Mouse (Mus musculus): ENCODE data around the gene 9230102O04Rik.

Gene 9230102O04Rik

DNA sequence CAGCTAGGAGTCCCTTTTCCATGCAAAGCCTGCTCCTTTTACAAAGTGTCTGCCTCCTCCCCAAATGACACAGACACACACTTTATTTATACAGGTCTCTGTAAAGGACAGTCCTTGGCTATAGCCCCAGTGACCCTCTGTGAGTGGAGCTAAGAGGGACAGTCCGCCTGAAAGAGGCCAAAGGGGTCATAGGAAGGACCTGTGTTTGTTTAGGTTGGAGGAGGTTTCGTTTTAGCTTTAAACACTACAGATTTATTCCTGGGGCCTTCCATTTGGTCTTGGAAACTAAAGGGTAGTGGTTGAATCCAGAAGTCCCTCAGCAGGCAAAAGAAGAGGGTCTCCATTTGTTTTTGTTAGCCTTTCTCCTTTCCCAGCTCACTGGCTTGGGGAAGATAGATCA, 15.6 kb downstream of the 9230102O04Rik start:
- no peak for DNase-seq (ENCODE audit: extremely low read depth, insufficient read length, low spot score)

DNA sequence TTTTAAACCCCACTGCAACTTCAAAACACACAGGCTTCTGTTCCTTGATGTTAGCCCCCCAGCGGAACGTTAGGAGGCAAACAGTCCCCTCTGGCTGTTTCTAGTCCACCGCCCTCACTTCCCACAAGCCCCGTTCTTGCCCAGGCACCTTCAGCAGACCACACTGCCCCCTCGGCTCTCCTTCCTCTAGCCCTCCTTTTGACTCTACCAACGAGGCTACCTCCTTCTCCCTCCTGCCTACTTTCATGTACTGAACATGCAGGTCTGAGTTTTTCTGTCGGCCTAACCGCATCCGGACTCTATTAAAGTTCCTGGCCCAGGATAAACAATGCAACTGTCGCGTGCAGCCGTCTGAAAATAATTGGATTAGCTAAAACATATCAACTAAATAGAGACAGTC, 16.7 kb downstream of the 9230102O04Rik start:
- no peak for DNase-seq (ENCODE audit: extremely low read depth, insufficient read length, low spot score)

DNA sequence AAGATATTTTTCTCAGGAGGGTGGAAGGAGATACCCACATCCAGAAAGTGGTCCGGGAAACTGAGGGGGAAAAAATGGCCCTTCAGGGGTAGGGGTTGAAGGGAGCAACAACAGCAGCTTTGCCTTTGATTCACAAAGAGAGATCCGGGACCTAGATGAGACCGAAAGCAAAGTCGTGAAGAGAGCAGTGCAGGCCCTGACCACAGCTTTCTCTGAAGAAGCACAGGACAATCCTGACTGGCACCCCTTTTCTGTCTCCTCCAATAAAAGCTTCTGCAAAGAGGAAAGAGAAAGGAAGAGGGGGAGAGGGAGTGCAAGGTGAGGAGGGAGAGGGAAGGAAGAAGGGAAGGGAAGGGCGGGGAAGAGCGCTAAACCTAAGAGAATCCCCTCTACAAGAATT, 17.5 kb downstream of the 9230102O04Rik start:
- no peak for DNase-seq (ENCODE audit: extremely low read depth, insufficient read length, low spot score)

DNA sequence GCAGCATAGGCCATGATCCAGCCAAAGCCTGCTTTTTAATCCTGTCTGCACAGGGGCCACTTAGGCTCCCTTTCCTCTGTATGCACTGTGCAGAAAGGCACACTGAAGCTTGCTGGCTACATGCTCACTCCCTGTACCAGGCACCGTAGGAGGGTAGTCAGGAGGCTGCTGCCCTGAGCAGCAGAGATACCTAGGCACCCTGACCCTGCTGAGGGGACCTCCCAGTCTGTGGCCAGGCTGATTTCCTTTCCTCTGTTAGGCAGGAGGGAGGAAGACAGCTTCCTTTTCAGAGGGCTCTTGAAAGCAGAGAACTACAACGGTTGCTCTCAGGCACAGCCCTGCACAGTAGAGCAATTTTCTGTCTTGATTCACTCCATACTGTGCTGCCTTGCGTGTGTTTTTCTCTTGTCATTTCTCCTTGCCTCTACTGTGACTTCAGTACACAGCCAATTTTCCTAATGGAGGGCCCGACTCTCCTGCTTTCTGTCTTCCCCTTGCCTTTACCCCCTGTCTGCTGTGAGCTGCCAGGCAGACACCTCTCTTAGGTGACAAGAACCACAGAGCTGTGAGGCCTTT, 18.1 kb downstream of the 9230102O04Rik start:
- no peak for DNase-seq (ENCODE audit: extremely low read depth, insufficient read length, low spot score)

DNA sequence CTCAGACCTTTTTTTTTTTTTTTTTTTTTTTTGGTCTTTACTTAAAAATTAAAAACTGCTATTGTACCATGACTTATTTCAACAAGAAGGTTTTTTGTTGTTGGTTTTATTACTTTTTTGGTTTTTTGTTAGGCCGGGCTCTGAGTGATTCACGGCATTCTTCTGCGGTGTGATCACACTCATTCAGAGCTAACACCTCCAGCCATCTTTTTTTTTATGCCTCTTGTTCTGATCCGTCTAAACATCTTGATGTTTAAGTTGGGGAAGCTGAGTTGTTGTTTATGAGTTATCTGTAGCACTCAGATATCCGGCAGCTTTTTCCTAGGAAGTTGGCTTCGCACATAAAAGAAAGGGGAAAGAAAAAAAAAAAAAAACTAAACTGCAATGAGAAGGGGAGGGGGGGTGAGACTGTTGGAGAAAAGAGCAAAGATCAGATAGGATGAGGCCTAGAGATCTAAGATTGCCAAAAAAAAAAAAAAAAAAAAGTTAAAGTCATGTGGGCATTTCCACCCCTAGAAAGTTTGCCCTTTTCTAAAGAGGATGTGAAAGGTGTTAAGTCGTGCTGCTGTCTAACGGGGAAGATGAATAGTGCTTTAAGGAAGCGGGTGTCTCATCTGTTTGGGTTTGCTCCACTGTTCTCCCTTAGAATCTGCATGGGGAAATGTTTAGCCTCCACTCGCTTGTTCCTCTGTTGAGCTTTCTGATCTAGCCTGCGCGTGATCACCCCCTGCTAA, 22.1 kb downstream of the 9230102O04Rik start:
- no peak for DNase-seq (ENCODE audit: extremely low read depth, insufficient read length, low spot score)

DNA sequence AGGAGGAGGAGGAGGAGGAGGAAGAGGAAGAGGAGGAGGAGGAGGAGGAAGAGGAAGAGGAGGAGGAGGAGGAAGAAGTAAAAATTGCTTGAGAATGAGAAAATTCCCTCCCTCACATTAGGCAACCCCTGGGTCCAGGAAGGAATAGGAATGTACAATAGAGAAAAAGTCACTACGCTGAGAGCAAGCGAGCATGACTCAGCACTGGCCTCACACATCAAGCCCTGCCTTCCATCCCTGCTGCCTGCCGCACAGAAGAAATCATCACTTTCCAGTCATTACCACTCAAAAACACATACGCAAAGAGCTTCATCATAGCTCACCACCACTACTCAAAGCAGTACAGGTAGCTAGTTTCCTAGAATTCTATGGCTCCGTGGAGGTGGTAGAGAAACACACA, 28.6 kb downstream of the 9230102O04Rik start:
- no peak for DNase-seq (ENCODE audit: extremely low read depth, insufficient read length, low spot score)

DNA sequence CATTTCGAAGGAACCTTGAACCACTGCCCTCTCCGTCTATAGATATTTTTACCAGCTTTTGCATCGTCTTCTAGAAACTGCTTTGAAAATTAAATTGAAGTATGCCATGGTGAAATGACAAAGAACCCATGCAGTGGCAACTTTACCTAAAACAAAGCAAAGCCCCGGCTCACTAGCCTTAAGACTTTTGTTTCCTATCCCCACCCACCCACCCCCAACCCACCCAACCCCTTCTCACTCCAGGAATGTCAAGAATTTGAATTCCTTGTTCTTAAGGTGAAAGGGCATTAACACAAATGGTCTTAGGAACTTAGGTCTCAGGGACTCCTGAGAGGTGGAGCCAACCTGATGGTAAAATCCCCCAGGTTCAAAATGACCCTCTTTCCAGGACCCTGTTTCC, 33.5 kb downstream of the 9230102O04Rik start:
- DNase-seq (ENCODE audit: extremely low read depth, insufficient read length, low spot score): no peak

DNA sequence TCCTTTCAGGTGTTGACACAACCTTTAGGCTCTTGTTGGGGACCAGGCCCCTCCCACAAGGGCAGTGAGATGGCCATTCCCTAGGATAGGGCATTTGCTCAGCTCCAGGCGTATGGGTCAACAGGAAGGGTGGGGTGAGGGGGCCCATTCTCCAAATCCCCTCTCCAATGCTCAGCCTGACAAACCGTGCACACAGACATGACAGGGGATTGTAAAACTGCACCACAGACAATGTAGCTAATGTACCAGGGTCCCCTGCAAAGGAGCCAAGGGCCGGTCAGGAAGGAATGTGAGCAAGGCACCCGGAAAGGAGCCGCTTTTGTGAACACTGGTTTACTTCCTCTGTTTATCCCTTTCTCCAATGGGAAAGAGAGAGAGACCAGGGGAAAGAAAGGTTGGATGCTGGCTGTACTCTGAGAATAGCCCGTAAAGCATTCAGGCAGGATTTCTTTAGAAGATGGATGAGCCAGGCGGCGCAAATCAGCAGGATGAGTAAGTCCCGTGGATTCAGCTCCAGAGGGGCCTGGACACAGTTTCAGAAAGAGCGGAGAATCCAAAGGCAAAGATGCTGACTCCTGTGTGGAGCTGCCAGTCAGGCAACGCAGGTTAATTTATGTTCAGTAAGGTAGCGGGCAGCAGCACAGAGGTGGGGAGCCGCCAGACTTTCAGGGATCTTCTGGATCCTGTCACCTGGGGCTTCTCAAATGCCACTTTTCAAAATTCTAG, 36.3 kb downstream of the 9230102O04Rik start:
- DNase-seq (ENCODE audit: extremely low read depth, insufficient read length, low spot score): no peak

DNA sequence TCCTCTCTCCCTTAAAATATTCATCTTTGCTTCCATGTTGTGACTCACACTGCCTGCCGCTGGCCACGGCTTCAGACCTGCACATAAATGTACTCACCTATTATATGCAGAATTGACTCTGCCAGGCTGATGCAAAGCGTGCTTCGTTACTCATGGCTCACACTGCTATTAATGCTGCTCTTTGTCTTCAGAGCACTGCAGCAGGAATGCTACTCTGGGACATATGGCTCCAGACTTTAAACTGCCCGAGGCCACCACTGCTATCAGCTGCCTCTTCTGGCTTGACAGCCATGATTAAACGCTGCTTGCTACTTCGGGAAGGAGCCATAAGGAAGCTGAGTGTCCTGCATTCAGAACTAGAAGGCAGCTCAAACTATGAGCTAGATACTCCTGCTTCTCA, 54.1 kb downstream of the 9230102O04Rik start:
- DNase-seq (ENCODE audit: extremely low read depth, insufficient read length, low spot score): no peak

DNA sequence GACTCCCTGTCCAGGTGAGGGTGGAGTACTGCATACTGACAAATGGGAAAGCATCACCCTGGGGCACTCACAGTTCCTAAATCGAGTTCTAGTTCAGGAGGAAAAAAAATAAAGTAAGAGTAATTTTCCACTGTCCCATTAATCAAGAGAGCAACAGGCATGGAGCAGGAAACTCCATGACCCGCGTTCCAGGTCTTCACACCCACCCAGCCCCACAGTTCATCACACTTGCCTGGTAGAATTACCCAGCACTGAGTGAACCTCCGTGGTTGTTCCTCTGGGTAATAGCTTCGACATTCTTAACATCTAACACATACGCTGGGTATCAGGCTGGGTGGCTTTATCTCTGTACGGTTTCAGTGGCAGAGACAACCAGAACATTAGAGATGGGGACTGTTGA, 55.6 kb downstream of the 9230102O04Rik start:
- DNase-seq (ENCODE audit: extremely low read depth, insufficient read length, low spot score): no peak

All from 3134 (cell line).